Mouse (Mus musculus): ENCODE measurements around the gene Esr1. TPM values are rescaled to one million over a fixed set of nuclear protein-coding genes. Genes with fewer than 3 reads are reported as not detected.

Esr1 gene
- polyA plus RNA-seq, 1 experiment from 2014 or later: 0.93 TPM

- Histone ChIP-seq H3K4me2 (ENCODE audit: low read length) (no peak overlapping the region), H3K4me3 (ENCODE audit: control insufficient read depth in 1 of 2, insufficient read depth in 1 of 2, low read depth in 1 of 2, low read length in 2 of 2) (no peak overlapping the region), H3K27me3 (ENCODE audit: control insufficient read depth, insufficient read depth, low read length) (no peaks in the 10 kb centered on the region), H3K4me1 (ENCODE audit: control insufficient read depth in 2 of 2, insufficient read depth in 2 of 2, low read length in 2 of 2) (no peaks in the 10 kb centered on the region), H3K36me3 (ENCODE audit: control insufficient read depth, insufficient read depth, low read length) (peaks cover 80% of the 10 kb centered on the region), H3K9me3 (ENCODE audit: control insufficient read depth, low read length) (no peaks in the 10 kb centered on the region), H3K27ac (replicated peaks in 1 of 2; ENCODE audit: control insufficient read depth in 1 of 2, insufficient read depth in 1 of 2, low read depth in 2 of 2, low read length in 2 of 2) (no peak overlapping the region), H3K9ac (ENCODE audit: low read length) (no peak overlapping the region)
- ATAC-seq (ENCODE audit: insufficient number of reproducible peaks, insufficient read depth, low FRiP score, low read depth): no peak
- WGBS: 76% methylated on average over 2 of the region's 2 CpGs
Measured at GRCm38 (mm10) chr10:5029161-5029560, 417.8 kb downstream of the Esr1 start.

DNA sequence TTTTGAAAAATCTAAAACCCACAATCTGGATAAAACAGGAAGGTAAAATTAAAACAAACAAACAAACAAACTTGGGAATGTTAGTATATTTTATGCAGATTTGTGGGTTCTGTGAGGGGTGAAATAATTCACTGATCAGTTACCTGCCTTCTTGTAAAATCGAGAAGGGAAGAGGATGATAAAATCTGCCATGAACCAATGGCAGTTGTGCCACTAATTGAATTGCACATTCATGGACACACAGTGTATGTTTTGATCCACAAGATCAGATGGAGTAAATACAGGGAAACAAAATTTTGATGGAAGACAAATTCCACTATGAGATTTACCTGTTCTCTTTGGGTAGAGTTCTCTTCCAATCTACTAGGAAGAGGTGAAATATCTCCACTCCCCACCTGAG lies 418.5 kb downstream of the Esr1 start:
- H3K36me3 ChIP-seq (ENCODE audit: control insufficient read depth, insufficient read depth, low read length): peaks cover 86% of the 10 kb centered on the region

GRCm38 (mm10) chr10:5032192-5033048 lies 421.0 kb downstream of the Esr1 start:
- 76% methylated on average over 15 of the region's 15 CpGs for WGBS
- Histone ChIP-seq H3K4me3 (ENCODE audit: control insufficient read depth in 1 of 2, insufficient read depth in 1 of 2, low read depth in 1 of 2, low read length in 2 of 2) (no peak overlapping the region), H3K9me3 (ENCODE audit: control insufficient read depth, low read length) (no peaks in the 10 kb centered on the region), H3K4me2 (ENCODE audit: low read length) (no peak overlapping the region), H3K27me3 (ENCODE audit: control insufficient read depth, insufficient read depth, low read length) (no peaks in the 10 kb centered on the region), H3K27ac (replicated peaks in 1 of 2; ENCODE audit: control insufficient read depth in 1 of 2, insufficient read depth in 1 of 2, low read depth in 2 of 2, low read length in 2 of 2) (no peak overlapping the region), H3K9ac (ENCODE audit: low read length) (no peak overlapping the region), H3K36me3 (ENCODE audit: control insufficient read depth, insufficient read depth, low read length) (peaks cover 96% of the 10 kb centered on the region), H3K4me1 (ENCODE audit: control insufficient read depth in 2 of 2, insufficient read depth in 2 of 2, low read length in 2 of 2) (no peaks in the 10 kb centered on the region)
- ATAC-seq (ENCODE audit: insufficient number of reproducible peaks, insufficient read depth, low FRiP score, low read depth): no peak

More for the DNA sequence above, 418.5 kb downstream of the Esr1 start:
- Histone ChIP-seq H3K27ac (replicated peaks in 1 of 2; ENCODE audit: control insufficient read depth in 1 of 2, insufficient read depth in 1 of 2, low read depth in 2 of 2, low read length in 2 of 2) (no peak overlapping the region), H3K27me3 (ENCODE audit: control insufficient read depth, insufficient read depth, low read length) (no peaks in the 10 kb centered on the region), H3K4me2 (ENCODE audit: low read length) (no peak overlapping the region), H3K4me1 (ENCODE audit: control insufficient read depth in 2 of 2, insufficient read depth in 2 of 2, low read length in 2 of 2) (no peaks in the 10 kb centered on the region), H3K4me3 (ENCODE audit: control insufficient read depth in 1 of 2, insufficient read depth in 1 of 2, low read depth in 1 of 2, low read length in 2 of 2) (no peak overlapping the region), H3K9ac (ENCODE audit: low read length) (no peak overlapping the region), H3K9me3 (ENCODE audit: control insufficient read depth, low read length) (no peaks in the 10 kb centered on the region)
- WGBS: 87% methylated on average over 1 of the region's 1 CpGs
- ATAC-seq (ENCODE audit: insufficient number of reproducible peaks, insufficient read depth, low FRiP score, low read depth): no peak

- no peak overlapping the region for H3K9ac ChIP-seq (ENCODE audit: low read length)
- H3K4me3 ChIP-seq (ENCODE audit: control insufficient read depth in 1 of 2, insufficient read depth in 1 of 2, low read depth in 1 of 2, low read length in 2 of 2): no peak overlapping the region
- no peak for ATAC-seq (ENCODE audit: insufficient number of reproducible peaks, insufficient read depth, low FRiP score, low read depth)
- no peaks in the 10 kb centered on the region for H3K4me1 ChIP-seq (ENCODE audit: control insufficient read depth in 2 of 2, insufficient read depth in 2 of 2, low read length in 2 of 2)
- no peak overlapping the region for H3K27ac ChIP-seq (replicated peaks in 1 of 2; ENCODE audit: control insufficient read depth in 1 of 2, insufficient read depth in 1 of 2, low read depth in 2 of 2, low read length in 2 of 2)
- H3K36me3 ChIP-seq (ENCODE audit: control insufficient read depth, insufficient read depth, low read length): peaks cover 100% of the 10 kb centered on the region
- WGBS: 84% methylated on average over 8 of the region's 8 CpGs
- no peaks in the 10 kb centered on the region for H3K27me3 ChIP-seq (ENCODE audit: control insufficient read depth, insufficient read depth, low read length)
- no peak overlapping the region for H3K4me2 ChIP-seq (ENCODE audit: low read length)
- no peaks in the 10 kb centered on the region for H3K9me3 ChIP-seq (ENCODE audit: control insufficient read depth, low read length)
Measured at GRCm38 (mm10) chr10:5041254-5041653, 429.9 kb downstream of the Esr1 start.

GRCm38 (mm10) chr10:5044481-5044880 lies 433.1 kb downstream of the Esr1 start:
- Histone ChIP-seq H3K9me3 (ENCODE audit: control insufficient read depth, low read length) (no peaks in the 10 kb centered on the region), H3K9ac (ENCODE audit: low read length) (no peak overlapping the region), H3K27ac (replicated peaks in 1 of 2; ENCODE audit: control insufficient read depth in 1 of 2, insufficient read depth in 1 of 2, low read depth in 2 of 2, low read length in 2 of 2) (no peak overlapping the region), H3K4me2 (ENCODE audit: low read length) (no peak overlapping the region), H3K4me3 (ENCODE audit: control insufficient read depth in 1 of 2, insufficient read depth in 1 of 2, low read depth in 1 of 2, low read length in 2 of 2) (no peak overlapping the region), H3K27me3 (ENCODE audit: control insufficient read depth, insufficient read depth, low read length) (no peaks in the 10 kb centered on the region), H3K36me3 (ENCODE audit: control insufficient read depth, insufficient read depth, low read length) (peaks cover 100% of the 10 kb centered on the region), H3K4me1 (ENCODE audit: control insufficient read depth in 2 of 2, insufficient read depth in 2 of 2, low read length in 2 of 2) (no peaks in the 10 kb centered on the region)
- 88% methylated on average over 8 of the region's 8 CpGs for WGBS
- no peak for ATAC-seq (ENCODE audit: insufficient number of reproducible peaks, insufficient read depth, low FRiP score, low read depth)

- Histone ChIP-seq H3K4me2 (ENCODE audit: low read length) (no peak overlapping the region), H3K36me3 (ENCODE audit: control insufficient read depth, insufficient read depth, low read length) (peaks cover 95% of the 10 kb centered on the region), H3K9ac (ENCODE audit: low read length) (no peak overlapping the region), H3K27me3 (ENCODE audit: control insufficient read depth, insufficient read depth, low read length) (no peaks in the 10 kb centered on the region), H3K9me3 (ENCODE audit: control insufficient read depth, low read length) (no peaks in the 10 kb centered on the region), H3K4me3 (ENCODE audit: control insufficient read depth in 1 of 2, insufficient read depth in 1 of 2, low read depth in 1 of 2, low read length in 2 of 2) (no peak overlapping the region), H3K4me1 (ENCODE audit: control insufficient read depth in 2 of 2, insufficient read depth in 2 of 2, low read length in 2 of 2) (no peaks in the 10 kb centered on the region), H3K27ac (replicated peaks in 1 of 2; ENCODE audit: control insufficient read depth in 1 of 2, insufficient read depth in 1 of 2, low read depth in 2 of 2, low read length in 2 of 2) (no peak overlapping the region)
- no peak for ATAC-seq (ENCODE audit: insufficient number of reproducible peaks, insufficient read depth, low FRiP score, low read depth)
- 88% methylated on average over 7 of the region's 7 CpGs for WGBS
Measured at GRCm38 (mm10) chr10:5045213-5045612, 433.8 kb downstream of the Esr1 start.

- Histone ChIP-seq H3K36me3 (ENCODE audit: control insufficient read depth, insufficient read depth, low read length) (peaks cover 91% of the 10 kb centered on the region), H3K27me3 (ENCODE audit: control insufficient read depth, insufficient read depth, low read length) (no peaks in the 10 kb centered on the region), H3K9me3 (ENCODE audit: control insufficient read depth, low read length) (no peaks in the 10 kb centered on the region), H3K4me1 (ENCODE audit: control insufficient read depth in 2 of 2, insufficient read depth in 2 of 2, low read length in 2 of 2) (no peaks in the 10 kb centered on the region), H3K4me3 (ENCODE audit: control insufficient read depth in 1 of 2, insufficient read depth in 1 of 2, low read depth in 1 of 2, low read length in 2 of 2) (no peak overlapping the region), H3K27ac (replicated peaks in 1 of 2; ENCODE audit: control insufficient read depth in 1 of 2, insufficient read depth in 1 of 2, low read depth in 2 of 2, low read length in 2 of 2) (no peak overlapping the region), H3K4me2 (ENCODE audit: low read length) (no peak overlapping the region), H3K9ac (ENCODE audit: low read length) (no peak overlapping the region)
- 89% methylated on average over 5 of the region's 5 CpGs for WGBS
- no peak for ATAC-seq (ENCODE audit: insufficient number of reproducible peaks, insufficient read depth, low FRiP score, low read depth)
Measured at GRCm38 (mm10) chr10:5045671-5046070, 434.3 kb downstream of the Esr1 start.
